Mouse (Mus musculus) leukemia stem cell, adult 10-12 weeks (primary cell): ENCODE measurements around the gene Brwd1. TPM values are rescaled to one million over a fixed set of nuclear protein-coding genes. Genes with fewer than 3 reads are reported as not detected.

Source experiments
- polyA plus RNA-seq: library from polyadenylated mRNA; stranded (reverse); fragments of >175 nt; gene quantifications from 2 replicates; pipeline ENCODE4 v1.2.3, GENCODE M21; 2012; ENCODE audit warnings: low replicate concordance

Brwd1 gene
- 8.0 and 9.9 TPM in 2 replicates for polyA plus RNA-seq

DNA sequence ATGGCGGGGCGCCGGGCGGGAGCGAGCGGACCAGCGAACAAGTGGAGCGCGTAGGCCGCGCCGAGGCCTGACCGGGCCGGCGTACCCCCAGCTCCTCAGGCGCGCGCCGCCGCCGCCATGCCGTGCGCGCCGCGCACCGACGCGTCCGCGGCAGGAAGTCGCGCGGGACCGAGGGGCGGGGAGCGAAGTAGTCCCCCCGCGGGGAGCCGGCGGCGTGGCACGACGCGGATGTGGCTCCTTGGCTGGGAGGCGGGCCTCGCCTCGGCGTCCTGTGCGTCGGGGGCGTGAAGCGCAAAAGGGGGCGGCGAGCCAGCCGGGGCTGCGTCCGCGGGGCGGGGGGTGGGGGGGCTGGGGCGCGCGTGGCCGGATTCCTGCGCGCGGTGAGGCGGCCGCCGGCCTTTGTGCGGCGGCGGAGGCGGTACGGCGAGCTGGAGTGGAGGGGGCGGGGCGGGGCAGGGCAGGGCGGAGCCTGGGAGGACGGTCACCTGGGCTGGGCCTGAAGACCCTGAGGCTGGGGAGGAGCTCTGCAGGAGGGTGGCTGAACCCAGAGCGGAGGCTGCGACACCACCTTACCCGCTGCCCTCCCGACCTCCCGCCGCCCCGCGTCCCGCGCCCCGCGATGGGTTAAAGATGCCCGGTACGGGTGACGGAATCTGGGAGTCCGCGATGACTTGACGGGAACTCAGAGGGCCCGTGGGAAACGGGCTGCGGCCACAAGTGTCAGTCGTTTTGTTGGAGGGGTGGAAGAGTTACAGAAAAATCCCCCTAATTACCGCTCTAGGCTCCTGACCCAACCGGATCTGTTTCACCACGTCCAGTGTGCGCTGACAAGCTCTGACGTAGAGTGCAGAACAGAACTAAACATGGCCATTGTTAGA is at the start of gene Brwd1:
TSS of gene Brwd1 (minus strand) at position 226 of the 878 bp plus-strand sequence.

GRCm38 (mm10) chr16:96127657-96128344 is 45.5 kb upstream of the Brwd1 start, which contains the start of gene Hmgn1:
TSS of gene Hmgn1 (minus strand) at chr16:96127729.

GRCm38 (mm10) chr16:95990462-95991121 is 91.7 kb downstream of the Brwd1 start, which contains the start of gene Psmg1:
TSS of gene Psmg1 (minus strand) at chr16:95990960.

Other genes with a start within 250 kb of the Brwd1 start
- 33.8 and 50.0 TPM in 2 replicates for gene Psmg1, start 91.6 kb downstream of the Brwd1 start, polyA plus RNA-seq
- 63.0 and 91.5 TPM in 2 replicates for gene Hmgn1, start 45.2 kb upstream of the Brwd1 start, polyA plus RNA-seq
- gene Wrb, start 62.9 kb upstream of the Brwd1 start, polyA plus RNA-seq, result 2.7 and 3.1 TPM in 2 replicates
- gene Lca5l, start 109.7 kb upstream of the Brwd1 start, polyA plus RNA-seq, result 0.06 TPM in 1 of 2 replicates, not detected in the other
- 0.16 TPM in 1 of 2 replicates, not detected in the other for gene Sh3bgr, start 117.9 kb upstream of the Brwd1 start, polyA plus RNA-seq
- not detected in 2 replicates for gene B3galt5, start 153.3 kb upstream of the Brwd1 start, polyA plus RNA-seq